ENCODE assay signal across 10 mouse cellular contexts in the genomic region with DNA sequence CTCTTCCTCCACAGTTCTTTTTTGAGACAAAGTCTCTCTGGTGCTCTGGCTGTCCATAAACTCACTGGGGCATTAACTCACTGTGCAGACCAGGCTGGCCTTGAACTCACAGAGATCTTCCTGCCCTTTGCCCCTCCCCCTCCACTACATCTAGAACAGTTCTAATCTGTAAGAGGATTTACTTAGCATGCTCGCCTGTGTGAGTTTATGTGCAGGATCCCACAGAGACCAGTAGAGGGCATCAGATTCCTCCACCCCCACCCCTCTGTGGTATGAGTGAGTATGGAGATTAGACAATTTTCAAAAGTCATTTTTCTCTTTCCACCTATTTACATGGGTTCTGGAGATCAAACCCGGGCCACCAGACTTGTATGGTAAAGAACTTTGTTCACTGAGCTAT. TPM values are rescaled to one million over a fixed set of nuclear protein-coding genes. Genes with fewer than 3 reads are reported as not detected.
A peak's percentile ranks its signal among the peaks of the same experiment; 100 is the strongest.
DNase-seq lines count a peak whose midpoint lies in the region; ATAC-seq and TF ChIP-seq lines count a peak whose summit lies in the region.
"Had no signal": no experiment of that assay in that cellular context is flagged by ENCODE, and none has a peak within 500 bp of the region (broad histone marks: within the 10 kb centered on the region; RNA-seq: fewer than 3 reads in every experiment).

No protein-coding gene starts in this region.

- no peak overlapping the region for H3K4me3 ChIP-seq in G1E (ENCODE audit: low read depth, low read length)
- no peak overlapping the region for H3K4me3 ChIP-seq in cortical plate, adult 2 months (ENCODE audit: insufficient read depth, low read length)
- no peak overlapping the region for H3K4me3 ChIP-seq in small intestine, adult 2 months (ENCODE audit: low read depth, low read length)
- no peak overlapping the region for H3K4me3 ChIP-seq in hindbrain, embryonic 12.5 days
- no peak overlapping the region for H3K4me3 ChIP-seq in heart, embryonic 10.5 days

- no peak overlapping the region for H3K27ac ChIP-seq in cortical plate, adult 2 months (ENCODE audit: insufficient read depth, low read length)
- no peak overlapping the region for H3K27ac ChIP-seq in small intestine, adult 2 months (ENCODE audit: insufficient read depth, low read depth, low read length)
- H3K27ac ChIP-seq in hindbrain, embryonic 12.5 days = no peak overlapping the region
- H3K27ac ChIP-seq in heart, embryonic 10.5 days = no peak overlapping the region

- peak; percentile 32 to 40 for DNase-seq in kidney, postnatal 25 days
- DNase-seq in kidney, postnatal 10 days = no peak
- DNase-seq in G1E (ENCODE audit: low spot score) = peak; percentile 9
- DNase-seq in heart, adult 18-20 months = no peak
- no peak for DNase-seq in heart, embryonic 10.5 days (ENCODE audit: low spot score)
- DNase-seq: cerebellum, adult 18-20 months; gastrocnemius, postnatal 25 days had no signal

- ATAC-seq in G1E (ENCODE audit: extremely low read depth, insufficient number of reproducible peaks, low FRiP score, poor library complexity, severe bottlenecking) = no peak
- ATAC-seq in hindbrain, embryonic 12.5 days (ENCODE audit: low FRiP score) = no peak

- no peaks in the 10 kb centered on the region for H3K36me3 ChIP-seq in G1E (replicated peaks)
- no peaks in the 10 kb centered on the region for H3K36me3 ChIP-seq in small intestine, adult 2 months (ENCODE audit: control insufficient read depth, insufficient read depth, low read length)
- no peaks in the 10 kb centered on the region for H3K36me3 ChIP-seq in hindbrain, embryonic 12.5 days
- H3K36me3 ChIP-seq in heart, embryonic 10.5 days = no peaks in the 10 kb centered on the region

- no peaks in the 10 kb centered on the region for H3K9me3 ChIP-seq in G1E (replicated peaks)
- no peaks in the 10 kb centered on the region for H3K9me3 ChIP-seq in hindbrain, embryonic 12.5 days (replicated peaks)
- no peaks in the 10 kb centered on the region for H3K9me3 ChIP-seq in heart, embryonic 10.5 days

- H3K27me3 ChIP-seq in G1E (ENCODE audit: insufficient read depth, low read length) = 0 out of 2 replicates have a peak, but pooled peaks cover 4% of the 10 kb centered on the region
- H3K27me3 ChIP-seq in small intestine, adult 2 months (ENCODE audit: control insufficient read depth, insufficient read depth, low read length) = no peaks in the 10 kb centered on the region
- peaks cover 9% of the 10 kb centered on the region for H3K27me3 ChIP-seq in hindbrain, embryonic 12.5 days
- H3K27me3 ChIP-seq in heart, embryonic 10.5 days (ENCODE audit: insufficient read depth, poor library complexity, severe bottlenecking) = peaks cover 21% of the 10 kb centered on the region

- no peak for TF ChIP-seq POLR2A in cortical plate, adult 2 months (IDR thresholded peaks at IDR 0.05; ENCODE audit: extremely low read depth, insufficient read depth, low read length)
- TF ChIP-seq POLR2A in small intestine, adult 2 months (IDR thresholded peaks at IDR 0.05; ENCODE audit: low read depth, low read length) = no peak

- no peak for TF ChIP-seq CTCF in G1E (IDR thresholded peaks at IDR 0.05; ENCODE audit: low read depth, low read length)
- peak; percentile 21; the same call in 1 of the 2 replicates for TF ChIP-seq CTCF in cortical plate, adult 2 months (IDR thresholded peaks at IDR 0.05; ENCODE audit: extremely low read depth, insufficient read depth, low read length)
- peak; percentile 34; the same call in 1 of the 2 replicates for TF ChIP-seq CTCF in small intestine, adult 2 months (IDR thresholded peaks at IDR 0.05; ENCODE audit: extremely low read depth, insufficient read length, insufficient replicate concordance, low read depth, low read length)

- H3K4me2 ChIP-seq in hindbrain, embryonic 12.5 days (replicated peaks) = no peak overlapping the region

- no peaks in the 10 kb centered on the region for H3K4me1 ChIP-seq in G1E (ENCODE audit: insufficient read depth, low read depth, low read length)
- H3K4me1 ChIP-seq in cortical plate, adult 2 months (ENCODE audit: control insufficient read depth, insufficient read depth, low read length) = no peaks in the 10 kb centered on the region
- peaks cover 16% of the 10 kb centered on the region; the same call in 1 of the 2 replicates for H3K4me1 ChIP-seq in small intestine, adult 2 months (ENCODE audit: control insufficient read depth, insufficient read depth, insufficient read length, low read length)
- peaks cover 2% of the 10 kb centered on the region; the same call in 1 of the 2 replicates for H3K4me1 ChIP-seq in hindbrain, embryonic 12.5 days
- H3K4me1 ChIP-seq in heart, embryonic 10.5 days = peaks cover 24% of the 10 kb centered on the region

- H3K9ac ChIP-seq in hindbrain, embryonic 12.5 days = no peak overlapping the region

- WGBS in small intestine, adult 2 months = 61% methylated on average over 2 of the region's 2 CpGs
- 63% methylated on average over 2 of the region's 2 CpGs for WGBS in hindbrain, embryonic 12.5 days
- 66% methylated on average over 2 of the region's 2 CpGs for WGBS in heart, embryonic 10.5 days

RNA-seq across cellular contexts. Expression of gene Pfkfb3, which starts 6.3 kb away (rescaled TPM):
- not detected in 2 replicates for total RNA-seq in G1E (2014; fragmentation: Nextera tagmentation)
- total RNA-seq in G1E (2017) = 0.12 and 1.1 TPM in 2 replicates
- not detected in 2 replicates for polyA plus RNA-seq in G1E (2012)
- polyA plus RNA-seq in cortical plate, adult 2 months (2012; rRNA removed) = 19.4 and 20.6 TPM in 2 replicates
- 14.2 and 15.5 TPM in 2 replicates for polyA plus RNA-seq in small intestine, adult 2 months (2012; rRNA removed)
- 10 to 100 TPM; 11.3 to 23.2 TPM for total RNA-seq in heart, adult 18-20 months (2021)
- 19.5 and 20.4 TPM in 2 replicates for polyA plus RNA-seq in hindbrain, embryonic 12.5 days (2016; fragmentation: Nextera tagmentation; extraction: Ambion mirVana)
- 12.7 and 20.5 TPM in 2 replicates for polyA plus RNA-seq in heart, embryonic 10.5 days (2016; fragmentation: Nextera tagmentation; extraction: Ambion mirVana)

RNA-seq across cellular contexts. Expression of gene Rbm17, which starts 56.3 kb away (rescaled TPM):
- total RNA-seq in G1E (2014; fragmentation: Nextera tagmentation) (118 and 138 TPM in 2 replicates), G1E (2017) (153 and 184 TPM in 2 replicates)
- polyA plus RNA-seq in G1E (2012) = 86.5 and 101 TPM in 2 replicates
- polyA plus RNA-seq in cortical plate, adult 2 months (2012; rRNA removed) = 93.7 and 104 TPM in 2 replicates
- polyA plus RNA-seq in small intestine, adult 2 months (2012; rRNA removed) = 6.4 and 14.0 TPM in 2 replicates
- 10 to 100 TPM; 56.4 to 64.0 TPM for total RNA-seq in heart, adult 18-20 months (2021)
- 162 and 166 TPM in 2 replicates for polyA plus RNA-seq in hindbrain, embryonic 12.5 days (2016; fragmentation: Nextera tagmentation; extraction: Ambion mirVana)
- polyA plus RNA-seq in heart, embryonic 10.5 days (2016; fragmentation: Nextera tagmentation; extraction: Ambion mirVana) = 107 and 146 TPM in 2 replicates

Comparison
In these comparisons a context has a peak if more than half of its experiments do, and no peak if none do; other contexts are left out.
1. DNase-seq: peak in kidney, postnatal 25 days (2 of 2) and G1E (single experiment); none in kidney, postnatal 10 days (single experiment), heart, adult 18-20 months (0 of 2) and heart, embryonic 10.5 days (single experiment).
2. RNA of gene Pfkfb3, which starts 6.3 kb away (polyA plus RNA-seq): 19.4 to 20.6 TPM in cortical plate, adult 2 months, 12.7 to 20.5 TPM in heart, embryonic 10.5 days, 19.5 to 20.4 TPM in hindbrain, embryonic 12.5 days and 14.2 to 15.5 TPM in small intestine, adult 2 months; not detected in G1E; every median in the first group is over 10 times any median in the second.